Mouse (Mus musculus): ENCODE measurements around the gene Tnfrsf13b.

Tnfrsf13b gene

DNA sequence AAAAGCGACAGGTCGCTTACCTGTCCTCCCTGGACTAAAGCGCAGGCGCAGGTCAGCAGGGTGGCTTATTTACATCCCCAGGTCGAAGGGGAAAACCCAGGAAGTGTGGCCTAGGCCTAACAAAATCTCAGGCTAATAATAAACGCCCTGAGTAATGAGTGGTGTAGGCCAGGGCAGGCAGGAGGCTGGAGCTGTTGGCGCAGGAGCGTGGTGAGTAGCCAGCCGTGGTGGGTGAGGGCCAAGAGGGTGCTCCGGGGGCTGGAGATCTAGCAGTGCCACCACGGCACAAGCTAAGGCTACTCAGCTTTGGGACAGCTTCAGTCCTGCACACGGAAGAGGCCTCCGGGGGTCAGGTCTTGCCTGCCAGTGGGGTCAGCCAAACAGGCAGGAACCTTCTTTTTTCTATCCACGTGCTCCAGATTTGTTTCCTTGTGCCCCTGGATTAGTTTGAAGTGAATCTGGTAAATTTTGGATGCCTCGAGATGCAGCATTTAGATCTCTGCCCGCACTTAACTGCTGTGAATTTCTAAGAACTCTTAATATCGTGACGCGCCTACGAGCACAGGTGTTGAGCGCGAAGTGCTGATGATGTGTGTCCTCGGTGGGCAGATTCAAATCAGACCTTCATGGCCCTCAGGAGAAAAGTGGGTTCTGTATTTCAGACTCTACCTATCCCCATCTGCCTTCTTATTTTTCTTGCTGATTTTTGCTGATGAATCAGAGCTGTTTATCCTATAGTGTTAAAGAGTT lies at the start of gene Tnfrsf13b:
Gene Tnfrsf13b (plus strand): TSS at position 150 of the 750 bp plus-strand sequence.
- DNase-seq (ENCODE audit: extremely low read depth, insufficient read length, low spot score), result no peak

DNA sequence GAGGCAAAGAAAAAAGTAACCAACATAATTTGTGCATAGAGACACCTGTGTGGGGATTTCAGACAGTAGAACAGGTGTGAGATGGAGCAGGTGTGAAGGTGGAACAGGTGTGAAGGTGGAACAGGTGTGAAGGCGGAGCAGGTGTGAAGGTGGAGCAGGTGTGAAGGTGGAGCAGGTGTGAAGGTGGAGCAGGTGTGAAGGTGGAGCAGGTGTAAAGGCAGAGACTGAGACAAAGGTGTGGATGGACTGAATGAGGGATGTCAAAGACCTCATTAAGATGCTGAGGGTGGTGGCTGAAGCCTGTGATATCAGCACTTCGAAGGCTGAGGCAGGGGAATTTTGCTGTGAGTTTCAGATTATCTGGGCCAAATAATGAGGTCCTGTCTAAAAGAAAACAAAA lies 44.9 kb upstream of the Tnfrsf13b start:
- no peak for DNase-seq (ENCODE audit: extremely low read depth, insufficient read length, low spot score)

DNA sequence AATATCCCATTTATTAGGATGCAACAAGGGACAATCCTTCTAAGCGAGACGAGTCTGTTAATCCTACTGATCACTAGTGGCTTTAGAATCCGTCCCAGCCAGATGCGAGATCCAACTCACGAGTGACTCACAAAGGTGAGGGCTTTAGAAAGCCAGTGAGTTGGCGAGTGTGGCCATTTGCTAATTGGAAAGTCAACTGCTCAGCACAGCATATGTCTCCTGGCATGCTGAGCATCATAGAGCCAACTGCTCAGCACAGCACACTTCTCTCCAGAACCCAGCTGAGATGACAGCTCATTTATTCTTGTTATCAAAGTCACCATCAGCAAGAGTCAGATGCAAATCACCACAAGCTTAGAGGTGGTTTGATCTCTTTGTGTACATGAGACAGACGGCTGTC lies 36.4 kb upstream of the Tnfrsf13b start:
- DNase-seq (ENCODE audit: extremely low read depth, insufficient read length, low spot score), result no peak

DNA sequence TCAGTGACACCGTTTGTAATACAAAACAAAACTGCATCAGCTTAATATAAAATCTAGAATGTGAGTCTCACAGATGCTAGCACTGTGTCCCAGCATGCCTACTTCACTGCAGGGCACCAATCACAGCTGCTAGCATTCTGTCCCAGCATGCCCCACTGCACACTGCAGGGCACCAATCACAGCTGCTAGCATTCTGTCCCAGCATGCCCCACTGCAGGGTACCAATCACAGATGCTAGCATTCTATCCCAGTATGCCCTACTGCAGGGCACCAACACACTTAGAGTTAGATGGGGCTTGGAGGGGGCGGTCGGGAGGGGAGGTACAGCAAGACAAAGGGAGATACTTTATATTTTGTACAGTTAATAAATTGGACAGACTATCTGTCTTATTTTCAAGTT lies 35.4 kb upstream of the Tnfrsf13b start:
- no peak for DNase-seq (ENCODE audit: extremely low read depth, insufficient read length, low spot score)

DNA sequence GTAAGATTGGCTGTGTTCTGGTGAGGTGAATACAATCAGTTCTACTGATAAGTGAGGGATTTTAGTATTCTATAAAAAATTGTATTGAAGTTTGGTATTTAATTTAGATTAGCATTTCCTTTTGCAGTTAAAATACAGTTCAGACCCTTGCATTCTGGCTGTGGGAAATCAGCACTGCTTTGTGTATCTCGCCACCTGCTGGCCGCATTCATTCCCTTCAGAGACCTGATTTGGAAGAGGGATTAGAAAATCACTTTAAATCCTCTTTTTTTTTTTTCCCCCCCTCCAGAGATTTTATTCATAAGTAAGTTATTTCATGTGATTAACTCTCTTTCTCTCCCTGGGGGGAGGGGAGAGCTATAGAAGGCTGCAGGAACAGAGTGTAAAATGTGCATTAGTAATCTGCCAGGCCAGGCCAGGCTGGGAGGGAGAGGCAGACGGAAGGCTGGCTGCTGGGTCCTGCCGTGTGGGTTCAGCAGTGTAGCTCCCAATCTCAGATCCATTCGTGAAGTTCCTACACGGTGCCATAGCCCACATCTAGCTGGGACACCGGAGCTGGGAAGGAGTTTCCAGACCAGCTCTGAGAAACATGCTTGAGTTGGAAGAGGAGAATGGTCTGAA lies 34.8 kb upstream of the Tnfrsf13b start:
- peak; percentile 26 for DNase-seq (ENCODE audit: extremely low read depth, insufficient read length, low spot score)

DNA sequence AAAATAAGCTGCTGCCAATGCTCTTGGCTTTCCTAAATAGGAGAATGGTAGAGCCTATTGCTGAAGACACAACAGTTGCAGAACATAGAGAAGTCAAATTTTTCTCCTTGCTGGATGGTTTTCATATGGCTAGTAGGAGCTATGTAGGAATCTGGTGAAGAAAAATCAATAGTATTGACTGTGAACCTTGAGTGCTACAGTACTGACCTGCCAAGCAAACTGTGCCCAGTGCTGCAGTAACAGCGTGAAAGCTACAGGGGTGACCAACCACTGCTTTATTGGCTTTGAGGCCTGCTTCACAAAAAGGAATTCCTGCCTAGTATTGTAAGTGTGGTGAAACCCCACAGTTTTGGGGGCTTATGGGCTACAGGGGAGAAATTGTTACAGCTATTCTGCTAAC lies 28.5 kb upstream of the Tnfrsf13b start:
- no peak for DNase-seq (ENCODE audit: extremely low read depth, insufficient read length, low spot score)

DNA sequence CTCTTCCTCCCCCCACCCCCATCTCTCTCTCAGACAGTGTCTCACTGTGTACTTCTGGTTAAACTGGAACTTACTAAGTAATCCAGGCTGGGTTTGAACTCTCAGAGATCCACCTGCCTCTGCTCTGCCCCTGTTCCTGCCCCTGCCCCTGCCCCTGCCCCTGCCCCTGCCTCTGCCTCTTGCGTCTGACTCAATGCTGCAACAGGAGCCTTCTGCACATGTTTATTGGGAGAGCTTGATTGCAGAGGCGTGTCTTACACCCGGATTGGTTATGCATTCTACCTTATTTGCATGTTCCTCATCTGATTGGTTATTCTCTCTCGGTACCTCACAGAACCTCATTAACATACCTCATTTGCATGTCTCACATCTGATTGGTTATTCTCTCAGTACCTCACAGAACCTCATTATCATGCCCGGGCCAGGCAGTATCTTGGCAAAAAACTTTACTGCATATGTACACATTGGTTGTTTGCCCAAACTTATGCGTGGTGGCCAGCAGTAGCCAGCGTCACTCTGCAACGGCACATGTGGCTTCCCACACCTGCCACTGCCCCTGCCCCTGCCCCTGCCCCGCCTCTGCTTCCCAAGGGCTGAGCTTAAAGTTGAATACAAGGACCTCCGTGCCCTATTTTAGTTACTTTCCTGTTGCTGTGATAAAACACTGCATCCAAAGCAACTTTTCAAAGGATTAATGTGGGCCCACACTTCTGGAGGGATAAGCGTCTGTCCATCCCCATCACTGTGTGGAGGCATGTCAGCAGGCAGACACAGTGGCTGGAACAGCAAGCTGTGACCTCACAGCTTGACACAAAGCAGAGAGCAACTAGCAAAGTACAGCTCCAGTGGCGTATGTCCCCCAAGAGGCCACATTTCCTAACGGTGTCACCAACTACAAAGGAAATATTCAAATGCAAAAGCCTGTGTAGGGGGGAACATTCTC lies 23.9 kb upstream of the Tnfrsf13b start:
- DNase-seq (ENCODE audit: extremely low read depth, insufficient read length, low spot score), result peak; percentile 35

DNA sequence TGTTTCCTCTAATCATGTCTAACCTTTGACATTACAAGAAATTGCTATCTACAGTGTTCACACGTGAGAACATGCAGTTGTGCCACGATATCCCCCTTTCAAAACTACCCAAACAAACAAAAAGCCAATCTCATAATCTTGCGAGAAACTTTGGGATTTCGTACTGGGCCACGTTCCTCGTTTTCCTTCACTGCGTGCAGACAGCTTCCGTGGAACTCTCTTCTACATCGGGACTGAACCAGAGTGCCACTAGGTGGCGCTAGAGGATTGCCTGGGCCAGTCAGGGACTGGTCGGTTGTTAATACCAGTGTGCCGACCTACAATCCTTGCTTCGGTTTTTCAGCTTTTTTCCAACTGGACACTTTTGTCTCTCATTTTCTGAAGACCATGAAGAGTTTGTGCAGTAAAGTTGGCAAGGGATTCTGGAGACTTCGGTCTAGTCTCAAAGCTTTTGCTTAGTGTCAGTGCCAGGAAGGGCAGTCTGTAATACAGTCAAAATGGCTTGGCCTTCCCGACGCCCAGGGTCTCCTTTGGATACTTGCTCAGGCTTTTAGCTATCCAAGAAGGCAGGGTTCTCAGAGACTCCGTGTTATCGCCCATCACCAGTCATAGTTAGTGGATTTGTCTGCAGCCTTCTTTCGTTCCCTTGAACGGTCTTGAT lies 22.2 kb upstream of the Tnfrsf13b start:
- DNase-seq (ENCODE audit: extremely low read depth, insufficient read length, low spot score), result peak; percentile 57

DNA sequence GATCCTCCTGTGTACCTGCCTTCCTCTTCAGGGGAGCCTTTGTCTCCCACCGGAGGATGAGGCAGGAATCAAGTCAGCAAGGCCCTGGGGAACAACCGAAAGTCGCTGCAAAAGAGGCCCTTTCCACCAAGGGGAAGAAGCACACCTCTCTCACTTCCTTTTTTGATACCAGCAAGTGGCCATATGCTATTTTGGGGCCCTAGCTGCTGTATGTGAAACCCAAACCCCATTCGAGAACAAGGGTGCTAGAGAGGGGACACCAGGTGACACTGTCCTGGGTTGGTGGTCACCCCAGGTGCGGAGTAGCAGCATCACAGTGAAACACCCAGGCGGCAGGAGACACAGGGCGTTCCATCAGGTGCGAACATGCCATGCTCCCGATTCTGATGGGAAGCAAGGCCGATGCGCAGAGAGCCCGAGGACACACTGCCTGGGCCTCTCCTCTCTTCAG lies 17.6 kb upstream of the Tnfrsf13b start:
- DNase-seq (ENCODE audit: extremely low read depth, insufficient read length, low spot score), result no peak

DNA sequence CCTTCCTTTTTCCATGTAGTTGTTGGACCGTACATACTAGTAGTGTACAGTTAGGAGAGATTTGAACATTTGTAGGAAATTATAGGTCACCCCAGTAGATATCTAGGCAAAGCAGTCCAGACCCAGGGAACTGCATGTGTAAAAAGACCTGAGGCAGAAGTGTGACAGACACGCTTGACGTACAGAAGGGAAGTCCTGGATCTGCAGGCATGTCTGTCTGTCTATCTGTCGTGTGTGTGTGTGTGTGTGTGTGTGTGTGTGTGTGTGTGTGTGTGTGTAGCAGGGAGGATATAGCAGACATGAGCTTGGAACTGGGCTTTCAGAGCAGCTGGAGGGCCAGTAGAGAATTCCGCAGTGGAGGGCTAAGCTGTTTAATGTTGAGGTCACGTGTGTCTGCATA lies 16.8 kb upstream of the Tnfrsf13b start:
- no peak for DNase-seq (ENCODE audit: extremely low read depth, insufficient read length, low spot score)

DNA sequence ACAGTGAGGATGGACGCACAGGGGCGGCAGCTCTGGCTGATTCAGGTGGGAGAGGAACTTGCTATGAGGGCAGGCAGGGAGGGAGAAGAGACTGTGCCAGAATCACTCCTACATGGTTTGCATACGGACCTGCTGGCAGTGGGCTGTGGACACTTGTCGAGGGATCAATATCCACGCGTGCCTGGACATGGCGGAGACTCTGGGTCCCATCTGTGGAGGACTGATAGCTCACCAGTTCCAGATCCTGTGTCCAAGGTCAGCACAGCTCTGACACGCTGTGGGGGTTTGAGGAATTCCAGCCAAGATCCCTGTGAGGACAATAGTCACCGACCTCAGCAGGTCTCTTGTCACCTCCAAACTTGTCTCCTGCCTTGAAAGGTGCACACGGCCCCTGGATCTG lies 16.4 kb upstream of the Tnfrsf13b start:
- no peak for DNase-seq (ENCODE audit: extremely low read depth, insufficient read length, low spot score)

DNA sequence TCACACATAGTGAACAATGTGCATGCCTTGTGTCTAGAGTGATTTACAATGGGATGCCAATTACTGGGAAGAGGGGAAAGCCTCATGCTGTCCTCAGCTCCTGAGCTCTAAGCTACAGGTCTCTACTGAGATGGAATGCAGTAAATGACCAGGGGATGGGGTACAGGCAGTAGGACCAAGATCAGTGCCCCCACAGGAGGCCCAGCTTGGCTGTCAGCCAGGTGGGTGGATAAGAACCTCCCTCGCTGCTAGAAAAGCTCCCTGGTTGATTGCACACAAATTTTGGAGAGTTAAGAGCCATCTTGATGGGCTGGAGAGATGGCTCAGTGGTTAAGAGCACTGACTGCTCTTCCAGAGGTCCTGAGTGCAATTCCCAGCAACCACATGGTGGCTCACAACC lies 15.6 kb upstream of the Tnfrsf13b start:
- no peak for DNase-seq (ENCODE audit: extremely low read depth, insufficient read length, low spot score)

DNA sequence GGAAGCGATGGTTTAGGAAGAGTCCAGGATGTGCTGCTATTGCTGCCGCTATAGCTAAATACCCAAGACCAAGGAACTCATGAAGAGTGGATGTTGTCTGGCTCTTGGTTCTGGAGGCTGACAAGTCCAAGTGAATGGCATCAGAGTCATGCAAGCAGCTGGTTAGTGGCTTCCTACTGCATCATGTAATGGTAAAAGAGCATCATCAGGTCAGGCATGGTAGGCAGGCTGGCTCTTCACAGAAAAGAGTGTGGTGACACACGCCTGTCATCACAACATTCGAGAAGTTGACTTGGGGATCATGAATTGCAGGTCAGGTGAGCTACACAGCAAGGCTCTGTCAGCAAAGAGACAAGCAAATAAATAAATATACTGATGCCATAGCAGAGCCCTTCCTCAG lies 15.1 kb upstream of the Tnfrsf13b start:
- DNase-seq (ENCODE audit: extremely low read depth, insufficient read length, low spot score), result no peak

DNA sequence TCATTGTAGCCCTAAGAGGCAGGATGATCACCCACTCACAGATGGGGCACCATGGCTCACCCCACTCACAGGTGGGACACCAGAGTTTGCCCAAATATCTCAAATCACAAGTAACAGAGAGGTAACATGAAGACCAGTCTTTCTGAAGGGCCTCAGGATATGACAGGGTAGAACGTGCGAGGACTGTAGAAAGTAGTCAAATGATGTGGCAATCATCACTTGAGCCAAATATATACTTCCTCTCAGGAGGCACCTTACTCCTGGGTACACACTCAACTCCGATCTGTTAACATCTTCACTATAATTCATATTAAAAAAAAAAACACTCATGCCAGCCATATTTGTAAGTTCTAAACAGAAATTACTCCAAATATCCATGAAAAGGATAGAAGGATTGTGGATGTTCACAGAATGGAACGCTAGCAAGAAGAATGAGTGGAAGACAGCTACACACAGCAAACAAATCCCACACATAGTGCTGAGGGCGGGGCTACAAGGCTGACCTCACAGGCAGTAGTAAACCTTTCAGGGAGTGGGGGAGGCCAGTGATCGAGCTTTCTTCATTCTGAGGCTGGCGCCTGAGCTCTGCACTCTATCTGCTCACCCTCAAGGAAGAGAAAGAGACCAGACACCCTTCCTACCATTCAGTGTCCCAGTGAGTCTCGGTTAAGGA lies 14.1 kb upstream of the Tnfrsf13b start:
- no peak for DNase-seq (ENCODE audit: extremely low read depth, insufficient read length, low spot score)

DNA sequence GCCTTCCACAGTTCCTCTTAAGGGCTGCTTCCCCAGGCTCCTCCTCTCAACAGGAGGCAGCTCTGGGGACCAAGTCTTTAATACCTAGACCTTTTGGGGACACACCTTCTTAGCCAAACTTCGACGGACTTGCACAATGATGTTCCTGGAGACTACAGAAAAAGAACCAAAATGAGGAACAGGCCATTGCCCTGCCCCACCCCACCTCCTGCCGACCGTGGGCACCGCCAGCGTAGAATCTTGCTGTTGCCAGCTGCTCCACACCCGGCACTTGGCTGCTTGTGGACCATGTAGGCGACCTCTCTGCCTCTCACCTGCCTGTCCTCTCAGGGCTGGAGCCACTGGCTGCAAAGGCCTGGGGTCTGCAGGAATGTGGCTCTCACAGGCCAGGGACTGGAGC lies 10.3 kb upstream of the Tnfrsf13b start:
- DNase-seq (ENCODE audit: extremely low read depth, insufficient read length, low spot score), result no peak

DNA sequence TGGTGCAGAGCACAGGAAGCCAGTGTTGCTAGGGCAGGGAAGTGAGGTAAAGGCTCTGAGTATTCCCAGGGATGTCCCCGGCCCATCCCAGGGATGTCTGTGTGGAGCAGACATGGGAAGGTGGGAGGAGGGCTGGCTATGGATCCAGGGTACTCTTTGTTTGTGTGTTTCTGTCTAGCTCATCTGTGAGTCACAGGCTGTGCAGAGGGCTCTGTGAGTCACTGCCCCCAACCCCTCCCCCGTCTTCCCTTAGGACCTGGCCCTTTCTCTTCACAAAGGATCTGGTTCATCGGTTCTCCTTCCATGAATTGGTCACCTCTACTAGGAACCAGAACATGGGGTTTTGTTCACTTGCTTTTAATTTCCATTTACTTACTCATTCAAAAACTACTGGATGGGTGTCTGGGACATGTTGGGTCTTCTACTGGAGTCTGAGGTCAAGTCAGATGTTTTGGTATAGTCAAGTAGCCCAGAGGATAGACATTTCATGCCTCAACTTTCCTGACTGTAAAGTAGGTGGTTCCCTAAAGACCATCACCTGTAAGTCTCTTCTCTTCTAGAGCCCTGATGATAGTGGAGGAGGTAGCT lies 6.5 kb upstream of the Tnfrsf13b start:
- peak; percentile 52 for DNase-seq (ENCODE audit: extremely low read depth, insufficient read length, low spot score)

DNA sequence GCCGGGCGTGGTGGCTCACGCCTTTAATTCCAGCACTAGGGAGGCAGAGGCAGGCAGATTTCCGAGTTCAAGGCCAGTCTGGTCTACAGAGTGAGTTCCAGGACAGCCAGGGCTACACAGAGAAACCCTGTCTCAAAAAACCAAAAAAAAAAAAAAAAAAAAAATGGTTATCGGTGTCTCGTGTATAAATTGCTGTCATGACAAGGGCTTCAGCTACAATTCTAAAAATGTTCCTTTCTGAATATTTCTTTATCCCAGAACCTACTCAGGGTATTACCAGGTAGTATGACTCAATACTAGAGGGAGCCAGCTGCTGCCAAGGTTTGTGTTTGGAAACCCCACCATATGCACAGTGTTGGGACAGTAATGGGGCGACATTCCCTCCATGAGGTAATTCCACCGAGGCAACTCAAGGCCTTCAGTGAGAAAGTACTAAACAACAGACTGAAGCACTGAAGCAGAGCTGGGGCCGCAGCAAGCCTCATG lies 4.2 kb upstream of the Tnfrsf13b start:
- no peak for DNase-seq (ENCODE audit: extremely low read depth, insufficient read length, low spot score)

DNA sequence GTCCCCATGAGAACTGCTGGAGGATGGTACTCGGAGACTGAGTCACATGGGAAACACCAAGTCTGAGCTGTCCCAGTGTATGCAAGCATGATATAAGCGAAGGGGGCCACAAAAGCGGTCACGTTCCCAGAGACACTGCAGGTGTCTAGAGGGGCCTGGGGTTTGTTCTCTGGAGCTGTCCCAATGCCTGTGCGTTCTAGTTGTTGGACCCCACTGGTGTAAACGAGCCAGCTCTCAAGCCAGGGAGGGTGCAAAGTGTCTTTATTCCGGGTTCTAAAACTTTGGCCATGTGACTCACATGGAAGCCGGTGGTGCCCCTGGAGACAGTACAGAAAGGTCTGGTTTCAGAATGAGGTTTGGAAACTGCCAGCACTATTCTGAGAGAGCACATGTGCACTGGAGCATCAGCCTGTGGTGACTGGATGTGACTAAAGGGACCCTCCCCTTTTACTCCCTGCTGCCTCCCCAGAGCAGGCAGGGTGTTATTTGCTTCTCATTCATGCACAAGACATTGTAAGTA lies 3.7 kb upstream of the Tnfrsf13b start:
- DNase-seq (ENCODE audit: extremely low read depth, insufficient read length, low spot score), result no peak

DNA sequence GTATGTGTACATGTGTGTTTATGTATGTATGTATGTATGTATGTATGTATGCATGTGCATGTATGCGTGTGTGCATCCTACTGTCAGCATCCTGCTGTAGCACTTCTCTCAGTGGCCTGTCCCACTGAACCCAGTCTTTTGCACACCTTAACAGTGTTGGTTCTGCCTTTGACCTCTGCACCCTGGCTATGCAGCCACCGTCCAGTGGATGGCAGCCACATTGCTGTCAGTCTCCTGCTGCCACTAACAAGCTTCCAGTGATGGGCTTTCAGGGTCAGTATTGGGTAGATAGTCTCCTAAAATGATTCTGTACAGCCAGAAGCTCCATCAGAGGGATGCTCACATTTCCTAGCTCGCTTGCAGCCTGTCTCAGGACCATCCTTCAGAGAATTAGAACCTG lies 2.7 kb upstream of the Tnfrsf13b start:
- DNase-seq (ENCODE audit: extremely low read depth, insufficient read length, low spot score), result no peak

DNA sequence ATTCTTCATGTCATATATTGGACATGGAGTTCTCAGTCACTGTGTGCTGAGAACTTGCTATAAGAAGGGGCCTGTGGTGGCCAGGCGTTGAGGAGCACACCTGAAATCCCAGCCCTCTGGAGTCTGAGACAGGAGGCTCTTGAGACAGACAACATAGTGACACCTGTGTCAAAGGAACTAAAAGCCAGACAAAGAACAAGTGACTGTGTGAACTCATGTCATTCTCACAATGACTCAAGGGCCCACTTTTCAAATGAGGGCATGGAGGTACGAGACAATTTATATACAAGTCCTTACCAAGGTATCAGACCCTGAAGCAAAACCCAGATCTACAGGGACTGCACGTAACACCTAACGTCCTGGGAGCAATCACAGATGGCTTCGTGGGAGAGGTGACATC lies 585 bp upstream of the Tnfrsf13b start:
- DNase-seq (ENCODE audit: extremely low read depth, insufficient read length, low spot score), result no peak
